Mouse (Mus musculus): ENCODE results near the gene Mecom.

The Mecom gene

GRCm38 (mm10) chr3:30038545-30038944 lies 509.3 kb downstream of the Mecom start:
- no peak for DNase-seq (ENCODE audit: extremely low read depth, low read depth)

GRCm38 (mm10) chr3:30019961-30020360 lies 527.8 kb downstream of the Mecom start:
- DNase-seq (ENCODE audit: extremely low read depth, low read depth) = no peak

- no peak for DNase-seq (ENCODE audit: extremely low read depth, low read depth)
These were observed 528.4 kb downstream of the Mecom start for GRCm38 (mm10) chr3:30019411-30019810.

- DNase-seq (ENCODE audit: extremely low read depth, low read depth) = no peak
These were observed 529.6 kb downstream of the Mecom start for GRCm38 (mm10) chr3:30018202-30018601.

- no peak for DNase-seq (ENCODE audit: extremely low read depth, low read depth)
These were observed 531.0 kb downstream of the Mecom start for GRCm38 (mm10) chr3:30016766-30017165.

GRCm38 (mm10) chr3:30014962-30015660 lies 532.7 kb downstream of the Mecom start:
- DNase-seq (ENCODE audit: extremely low read depth, low read depth) = no peak

- DNase-seq (ENCODE audit: extremely low read depth, low read depth) = no peak
These were observed 533.5 kb downstream of the Mecom start for GRCm38 (mm10) chr3:30014279-30014678.

- no peak for DNase-seq (ENCODE audit: extremely low read depth, low read depth)
These were observed 534.4 kb downstream of the Mecom start for GRCm38 (mm10) chr3:30013416-30013815.

GRCm38 (mm10) chr3:30012666-30013365 lies 535.0 kb downstream of the Mecom start:
- DNase-seq (ENCODE audit: extremely low read depth, low read depth) = no peak

- no peak for DNase-seq (ENCODE audit: extremely low read depth, low read depth)
These were observed 535.7 kb downstream of the Mecom start for GRCm38 (mm10) chr3:30012150-30012549.

GRCm38 (mm10) chr3:30011712-30012111 lies 536.1 kb downstream of the Mecom start:
- no peak for DNase-seq (ENCODE audit: extremely low read depth, low read depth)

GRCm38 (mm10) chr3:30010889-30011288 lies 536.9 kb downstream of the Mecom start:
- no peak for DNase-seq (ENCODE audit: extremely low read depth, low read depth)

GRCm38 (mm10) chr3:30009596-30009995 lies 538.2 kb downstream of the Mecom start:
- no peak for DNase-seq (ENCODE audit: extremely low read depth, low read depth)

- DNase-seq (ENCODE audit: extremely low read depth, low read depth) = no peak
These were observed 542.9 kb downstream of the Mecom start for GRCm38 (mm10) chr3:30004888-30005405.

- no peak for DNase-seq (ENCODE audit: extremely low read depth, low read depth)
These were observed 547.5 kb downstream of the Mecom start for GRCm38 (mm10) chr3:30000260-30000659.

- DNase-seq (ENCODE audit: extremely low read depth, low read depth) = no peak
These were observed 548.8 kb downstream of the Mecom start for GRCm38 (mm10) chr3:29999035-29999434.

GRCm38 (mm10) chr3:29997068-29997467 lies 550.7 kb downstream of the Mecom start:
- no peak for DNase-seq (ENCODE audit: extremely low read depth, low read depth)

- no peak for DNase-seq (ENCODE audit: extremely low read depth, low read depth)
These were observed 554.5 kb downstream of the Mecom start for GRCm38 (mm10) chr3:29993346-29993745.

- DNase-seq (ENCODE audit: extremely low read depth, low read depth) = no peak
These were observed 556.3 kb downstream of the Mecom start for GRCm38 (mm10) chr3:29991523-29991922.

GRCm38 (mm10) chr3:29984431-29984830 lies 563.4 kb downstream of the Mecom start:
- no peak for DNase-seq (ENCODE audit: extremely low read depth, low read depth)

- DNase-seq (ENCODE audit: extremely low read depth, low read depth) = no peak
These were observed 566.4 kb downstream of the Mecom start for GRCm38 (mm10) chr3:29981259-29981910.

- DNase-seq (ENCODE audit: extremely low read depth, low read depth) = no peak
These were observed 567.3 kb downstream of the Mecom start for GRCm38 (mm10) chr3:29980531-29980930.
